Mouse (Mus musculus) embryonic facial prominence, embryonic 11.5 days (tissue): ENCODE data around the gene Ccdc186. TPM values are rescaled to one million over a fixed set of nuclear protein-coding genes. Genes with fewer than 3 reads are reported as not detected.
A peak's percentile ranks its signal among the peaks of the same experiment; 100 is the strongest.
"Not testable (repeated sequence)": the region's sequence is repeated elsewhere in the genome, so short reads cannot be mapped to it uniquely, and the experiment has no call there.

ENCODE experiments used
- ATAC-seq: fragments of 200-750 bp; cut with Nextera tagmentation; replicated peaks from 2 replicates; pipeline ENCODE4 v1.8.0; 2017; ENCODE audit warnings: low read depth; ENCODE audit not compliant: insufficient number of reproducible peaks, low FRiP score, low TSS enrichment
- DNase-seq: peaks from one replicate; pipeline ENCODE4 v3.0.0-alpha.2; 2015; ENCODE audit warnings: low spot score
- H3K27ac ChIP-seq: fragments of 300-500 bp; sonication (generic); replicated peaks from 2 replicates; pipeline ENCODE4 v1.5.1; 2014; ENCODE audit warnings: mild to moderate bottlenecking, low read depth, low read length, control low read depth
- H3K27me3 ChIP-seq: fragments of 300-500 bp; sonication (generic); 2 replicates; pipeline ENCODE4 v1.6.1; 2014; ENCODE audit warnings: mild to moderate bottlenecking, low read length, moderate library complexity, mixed read lengths; ENCODE audit not compliant: control insufficient read depth, insufficient read depth
- H3K36me3 ChIP-seq: fragments of 300-500 bp; sonication (generic); replicated peaks from 2 replicates; pipeline ENCODE4 v1.6.1; 2014; ENCODE audit warnings: low read depth, mild to moderate bottlenecking, low read length, moderate library complexity, mixed read lengths; ENCODE audit not compliant: control insufficient read depth, insufficient read depth
- H3K4me1 ChIP-seq: fragments of 300-500 bp; sonication (generic); 2 replicates; pipeline ENCODE4 v1.6.1; 2014; ENCODE audit warnings: low read length, mixed read lengths; ENCODE audit not compliant: control insufficient read depth, insufficient read depth
- H3K4me2 ChIP-seq: fragments of 300-500 bp; sonication (generic); 2 replicates; pipeline ENCODE4 v1.6.1; 2014; ENCODE audit warnings: low read depth, mild to moderate bottlenecking, control low read depth, low read length, moderate library complexity
- H3K4me3 ChIP-seq: fragments of 300-500 bp; sonication (generic); 2 replicates; pipeline ENCODE4 v1.5.1; 2014; ENCODE audit warnings: low read depth, low read length, control low read depth
- H3K9ac ChIP-seq: fragments of 300-500 bp; sonication (generic); replicated peaks from 2 replicates; pipeline ENCODE4 v1.6.1; 2014; ENCODE audit warnings: mild to moderate bottlenecking, control low read depth, low read length
- H3K9me3 ChIP-seq: fragments of 300-500 bp; sonication (generic); replicated peaks from 2 replicates; pipeline ENCODE4 v1.6.1; 2016; ENCODE audit warnings: mild to moderate bottlenecking, low read length, inconsistent platforms, mixed read lengths; ENCODE audit not compliant: control insufficient read depth
- WGBS: fragments of 180-500 bp; shearing (Covaris S2); extraction: QIAGEN DNeasy Blood & Tissue Kit; methylation state at CpG from one replicate; pipeline ENCODE4 v1.1.7; 2014; 5-methylcytosine and 5-hydroxymethylcytosine counted together
- polyA plus RNA-seq: library from polyadenylated mRNA; unstranded; fragments of >200 nt; fragmentation: Nextera tagmentation; extraction: Ambion mirVana; gene quantifications from 2 replicates; pipeline ENCODE4 v1.2.1, GENCODE M21; 2014

Ccdc186 gene
- polyA plus RNA-seq, 1 experiment from 2014 or later = 21.4 TPM

- no peaks in the 10 kb centered on the region for H3K9me3 ChIP-seq
- H3K4me1 ChIP-seq = no peaks in the 10 kb centered on the region
- no peak for DNase-seq
- no peak for ATAC-seq
- H3K36me3 ChIP-seq = peaks cover 4% of the 10 kb centered on the region
- no peaks in the 10 kb centered on the region for H3K27me3 ChIP-seq
- WGBS = 95% methylated on average over 11 of the region's 11 CpGs
- H3K27ac ChIP-seq = no peak overlapping the region
- H3K9ac ChIP-seq = no peak overlapping the region
- no peak overlapping the region for H3K4me2 ChIP-seq
- no peak overlapping the region for H3K4me3 ChIP-seq
These were observed 24.6 kb downstream of the Ccdc186 start for GRCm38 (mm10) chr19:56797376-56797775.

- no peaks in the 10 kb centered on the region for H3K9me3 ChIP-seq
- H3K4me1 ChIP-seq = no peaks in the 10 kb centered on the region
- no peaks in the 10 kb centered on the region; the same call in none of the 2 replicates for H3K36me3 ChIP-seq
- H3K27me3 ChIP-seq = no peaks in the 10 kb centered on the region
- no peak overlapping the region for H3K4me2 ChIP-seq
- no peak overlapping the region for H3K27ac ChIP-seq
- DNase-seq (no peak), ATAC-seq (no peak)
- no peak overlapping the region for H3K4me3 ChIP-seq
- no peak overlapping the region for H3K9ac ChIP-seq
- WGBS = 91% methylated on average over 5 of the region's 5 CpGs
These were observed 33.0 kb downstream of the Ccdc186 start for GRCm38 (mm10) chr19:56788952-56789351.

- no peak for ATAC-seq
- Histone ChIP-seq H3K4me1 (no peaks in the 10 kb centered on the region), H3K27ac (no peak overlapping the region), H3K4me2 (no peak overlapping the region), H3K9me3 (no peaks in the 10 kb centered on the region), H3K36me3 (no peaks in the 10 kb centered on the region; the same call in none of the 2 replicates), H3K9ac (no peak overlapping the region), H3K4me3 (no peak overlapping the region), H3K27me3 (no peaks in the 10 kb centered on the region)
- DNase-seq = no peak
- WGBS = 91% methylated on average over 7 of the region's 7 CpGs
These were observed 34.1 kb downstream of the Ccdc186 start for GRCm38 (mm10) chr19:56787911-56788310.

- not testable (repeated sequence) for H3K9me3 ChIP-seq, H3K27me3 ChIP-seq, DNase-seq, H3K4me1 ChIP-seq, H3K36me3 ChIP-seq, H3K9ac ChIP-seq, H3K27ac ChIP-seq, ATAC-seq, H3K4me3 ChIP-seq, H3K4me2 ChIP-seq
- WGBS = 86% methylated on average over 7 of the region's 7 CpGs
These were observed 43.5 kb downstream of the Ccdc186 start for GRCm38 (mm10) chr19:56778532-56778931.

GRCm38 (mm10) chr19:56776719-56777382 is 45.1 kb downstream of the Ccdc186 start:
- Histone ChIP-seq H3K27me3 (0 out of 2 replicates have a peak, but pooled peaks cover 4% of the 10 kb centered on the region), H3K4me2 (peak overlapping the region; percentile 21; the same call in 1 of the 2 replicates), H3K9ac (no peak overlapping the region), H3K4me3 (no peak overlapping the region), H3K27ac (no peak overlapping the region), H3K9me3 (no peaks in the 10 kb centered on the region), H3K36me3 (no peaks in the 10 kb centered on the region), H3K4me1 (0 out of 2 replicates have a peak, but pooled peaks cover 2% of the 10 kb centered on the region)
- 39% methylated on average over 16 of the region's 16 CpGs for whole genome bisulfite sequencing
- ATAC-seq (peak; percentile 56; the same call in 1 of the 2 replicates), DNase-seq (peak; percentile 63)

GRCm38 (mm10) chr19:56775893-56776718 is 45.9 kb downstream of the Ccdc186 start:
- Histone ChIP-seq H3K4me2 (peak overlapping the region; percentile 43), H3K4me3 (peak overlapping the region; percentile 15), H3K4me1 (0 out of 2 replicates have a peak, but pooled peaks cover 2% of the 10 kb centered on the region), H3K27me3 (0 out of 2 replicates have a peak, but pooled peaks cover 4% of the 10 kb centered on the region), H3K9ac (peak overlapping the region; percentile 26), H3K9me3 (no peaks in the 10 kb centered on the region), H3K27ac (no peak overlapping the region), H3K36me3 (no peaks in the 10 kb centered on the region)
- 8% methylated on average over 18 of the region's 18 CpGs for WGBS
- DNase-seq (peak; percentile 60), ATAC-seq (no peak)

- ATAC-seq (no peak), DNase-seq (no peak)
- Histone ChIP-seq H3K9me3 (no peaks in the 10 kb centered on the region), H3K27me3 (0 out of 2 replicates have a peak, but pooled peaks cover 4% of the 10 kb centered on the region), H3K9ac (peak overlapping the region; percentile 26), H3K27ac (no peak overlapping the region), H3K4me1 (0 out of 2 replicates have a peak, but pooled peaks cover 2% of the 10 kb centered on the region), H3K4me2 (peak overlapping the region; percentile 43), H3K4me3 (peak overlapping the region; percentile 15), H3K36me3 (no peaks in the 10 kb centered on the region)
- WGBS = 38% methylated on average over 24 of the region's 24 CpGs
These were observed 46.8 kb downstream of the Ccdc186 start for GRCm38 (mm10) chr19:56774971-56775892.
